Mouse (Mus musculus) MEL (cell line): ENCODE measurements around the gene Trp53i13. TPM values are rescaled to one million over a fixed set of nuclear protein-coding genes. Genes with fewer than 3 reads are reported as not detected.

Experiments used
- DNase-seq: peaks from one replicate; pipeline ENCODE4 v3.0.0; 2011; ENCODE audit warnings: low read depth, low spot score
- H3K27ac ChIP-seq: 2 replicates; pipeline ENCODE4 v1.5.1; 2012; ENCODE audit warnings: low read depth, mild to moderate bottlenecking, control low read depth, low read length, moderate library complexity; ENCODE audit not compliant: control insufficient read depth
- H3K27me3 ChIP-seq, 2 experiments: fragments of 150-350 bp in 1 of 2; sonication (generic) in 1 of 2; 2 replicates each; pipeline ENCODE4 v1.6.1; 2012; ENCODE audit warnings: low read length in 2 of 2, mild to moderate bottlenecking in 2 of 2, improper control_type of control experiment in 1 of 2, moderate library complexity in 1 of 2; ENCODE audit not compliant: insufficient read depth in 2 of 2, control insufficient read depth in 1 of 2
- H3K36me3 ChIP-seq, 2 experiments: 2 replicates each; pipeline ENCODE4 v1.6.1; 2012 to 2014; ENCODE audit warnings: low read length in 2 of 2, improper control_type of control experiment in 1 of 2, inconsistent platforms in 1 of 2, mild to moderate bottlenecking in 1 of 2; ENCODE audit not compliant: insufficient read depth in 2 of 2, control insufficient read depth in 1 of 2
- H3K4me1 ChIP-seq, 2 experiments: fragments of 150-350 bp in 1 of 2; sonication (generic) in 1 of 2; 2 replicates each; pipeline ENCODE4 v1.6.1; 2012; ENCODE audit warnings: low read length in 2 of 2, improper control_type of control experiment in 1 of 2, mild to moderate bottlenecking in 1 of 2; ENCODE audit not compliant: insufficient read depth in 2 of 2, control insufficient read depth in 1 of 2
- H3K4me3 ChIP-seq, 2 experiments: fragments of 150-350 bp in 1 of 2; sonication (generic) in 1 of 2; 2 replicates each; pipeline ENCODE4 v1.5.1; 2012; ENCODE audit warnings: low read depth in 2 of 2, low read length in 2 of 2, mild to moderate bottlenecking in 2 of 2, moderate library complexity in 2 of 2, control low read depth in 1 of 2, improper control_type of control experiment in 1 of 2; ENCODE audit not compliant: control insufficient read depth in 1 of 2, insufficient read depth in 1 of 2
- H3K79me2 ChIP-seq: 2 replicates; pipeline ENCODE4 v1.6.1; 2012; ENCODE audit warnings: mild to moderate bottlenecking, low read length, moderate library complexity; ENCODE audit not compliant: control insufficient read depth, poor library complexity, insufficient read depth
- H3K9ac ChIP-seq: 2 replicates; pipeline ENCODE4 v1.6.1; 2012; ENCODE audit warnings: low read depth, mild to moderate bottlenecking, control low read depth, low read length, moderate library complexity; ENCODE audit not compliant: control insufficient read depth, poor library complexity, severe bottlenecking
- H3K9me3 ChIP-seq: fragments of 150-350 bp; sonication (generic); replicated peaks from 2 replicates; pipeline ENCODE4 v1.6.1; 2012; ENCODE audit warnings: mild to moderate bottlenecking, low read length, improper control_type of control experiment, moderate library complexity; ENCODE audit not compliant: insufficient read depth
- CHD1 ChIP-seq: IDR thresholded peaks from 2 replicates; pipeline ENCODE4 v1.6.1; 2012; ENCODE audit warnings: low read depth, mild to moderate bottlenecking, inconsistent platforms, low read length, improper control_type of control experiment
- CTCF ChIP-seq, 3 experiments: IDR thresholded peaks in 2 of 3; conservative IDR thresholded peaks in 1 of 3; 2 replicates each; pipeline ENCODE4 v1.5.1; 2011 to 2012; ENCODE audit warnings: low read length in 3 of 3, low read depth in 2 of 3, mild to moderate bottlenecking in 2 of 3, improper control_type of control experiment in 1 of 3, inconsistent platforms in 1 of 3, mixed read lengths in 1 of 3, moderate library complexity in 1 of 3; ENCODE audit not compliant: control insufficient read depth in 1 of 3, insufficient read depth in 1 of 3, poor library complexity in 1 of 3, severe bottlenecking in 1 of 3
- EP300 ChIP-seq, 2 experiments: IDR thresholded peaks; 2 replicates each; pipeline ENCODE4 v1.6.1; 2011; ENCODE audit warnings: improper control_type of control experiment in 2 of 2, low read length in 2 of 2, low read depth in 1 of 2, mild to moderate bottlenecking in 1 of 2
- ETS1 ChIP-seq: IDR thresholded peaks from 2 replicates; pipeline ENCODE4 v1.6.1; 2012; ENCODE audit warnings: low read depth, mild to moderate bottlenecking, inconsistent platforms, low read length, improper control_type of control experiment, moderate library complexity
- GABPA ChIP-seq: IDR thresholded peaks from 2 replicates; pipeline ENCODE4 v1.6.1; 2012; ENCODE audit warnings: low read depth, mild to moderate bottlenecking, inconsistent platforms, low read length, improper control_type of control experiment, moderate library complexity
- GATA1 ChIP-seq: IDR thresholded peaks from 2 replicates; pipeline ENCODE4 v1.6.1; 2011; ENCODE audit warnings: low read depth, low read length, improper control_type of control experiment
- HCFC1 ChIP-seq: IDR thresholded peaks from 2 replicates; pipeline ENCODE4 v1.6.1; 2012; ENCODE audit warnings: low read depth, mild to moderate bottlenecking, inconsistent platforms, low read length, improper control_type of control experiment, moderate library complexity
- JUND ChIP-seq: IDR thresholded peaks from 2 replicates; pipeline ENCODE4 v1.6.1; 2011; ENCODE audit warnings: low read depth, mild to moderate bottlenecking, improper control_type of control experiment, low read length
- KAT2A ChIP-seq: conservative IDR thresholded peaks from 2 replicates; pipeline ENCODE4 v1.6.1; 2012; ENCODE audit warnings: low read depth, low read length, improper control_type of control experiment, inconsistent platforms
- MXI1 ChIP-seq: IDR thresholded peaks from 2 replicates; pipeline ENCODE4 v1.6.1; 2011; ENCODE audit warnings: mild to moderate bottlenecking, low read depth, low read length, improper control_type of control experiment
- MYB ChIP-seq: IDR thresholded peaks from 2 replicates; pipeline ENCODE4 v1.6.1; 2011; ENCODE audit warnings: mild to moderate bottlenecking, low read depth, low read length, improper control_type of control experiment
- MYC ChIP-seq: IDR thresholded peaks from 2 replicates; pipeline ENCODE4 v1.6.1; 2011; ENCODE audit warnings: low read depth, mild to moderate bottlenecking, low read length, improper control_type of control experiment, moderate library complexity
- NELFE ChIP-seq: IDR thresholded peaks from 2 replicates; pipeline ENCODE4 v1.6.1; 2011; ENCODE audit warnings: low read depth, low read length, improper control_type of control experiment
- NRF1 ChIP-seq: IDR thresholded peaks from 2 replicates; pipeline ENCODE4 v1.6.1; 2014; ENCODE audit warnings: low read depth, mild to moderate bottlenecking, inconsistent platforms, low read length, improper control_type of control experiment, moderate library complexity; ENCODE audit not compliant: poor library complexity, insufficient read depth, severe bottlenecking
- POLR2A ChIP-seq, 2 experiments: IDR thresholded peaks; 2 replicates each; pipeline ENCODE4 v1.6.1; 2011 to 2012; ENCODE audit warnings: low read length in 2 of 2, mild to moderate bottlenecking in 2 of 2, control low read depth in 1 of 2, improper control_type of control experiment in 1 of 2, low read depth in 1 of 2, moderate library complexity in 1 of 2; ENCODE audit not compliant: control insufficient read depth in 1 of 2, insufficient read depth in 1 of 2, poor library complexity in 1 of 2
- POLR2AphosphoS5 ChIP-seq: IDR thresholded peaks from 2 replicates; pipeline ENCODE4 v1.6.1; 2012; ENCODE audit warnings: low read depth, borderline replicate concordance, mild to moderate bottlenecking, inconsistent platforms, low read length, moderate library complexity, mixed read lengths
- SIN3A ChIP-seq: IDR thresholded peaks from 2 replicates; pipeline ENCODE4 v1.6.1; 2012; ENCODE audit warnings: low read length, improper control_type of control experiment, inconsistent platforms
- SMC3 ChIP-seq: IDR thresholded peaks from 2 replicates; pipeline ENCODE4 v1.6.1; 2011; ENCODE audit warnings: low read depth, low read length, improper control_type of control experiment
- TAL1 ChIP-seq: IDR thresholded peaks from 2 replicates; pipeline ENCODE4 v1.6.1; 2012; ENCODE audit warnings: mild to moderate bottlenecking, inconsistent platforms, low read length, moderate library complexity, mixed read lengths
- TBP ChIP-seq: IDR thresholded peaks from 2 replicates; pipeline ENCODE4 v1.8.0; 2011; ENCODE audit warnings: low read depth, low read length, improper control_type of control experiment
- TCF12 ChIP-seq: IDR thresholded peaks from 2 replicates; pipeline ENCODE4 v1.6.1; 2014; ENCODE audit warnings: low read depth, mild to moderate bottlenecking, inconsistent platforms, low read length, improper control_type of control experiment, moderate library complexity
- USF2 ChIP-seq, 2 experiments: IDR thresholded peaks; 2 replicates each; pipeline ENCODE4 v1.6.1; 2011 to 2012; ENCODE audit warnings: improper control_type of control experiment in 2 of 2, low read length in 2 of 2, borderline replicate concordance in 1 of 2, inconsistent platforms in 1 of 2, low read depth in 1 of 2, mild to moderate bottlenecking in 1 of 2; ENCODE audit not compliant: insufficient read depth in 1 of 2
- ZC3H11A ChIP-seq: IDR thresholded peaks from 2 replicates; pipeline ENCODE4 v1.6.1; 2012; ENCODE audit warnings: low read depth, mild to moderate bottlenecking, inconsistent platforms, low read length, improper control_type of control experiment
- ZKSCAN1 ChIP-seq: IDR thresholded peaks from 2 replicates; pipeline ENCODE4 v1.6.1; 2012; ENCODE audit warnings: low read depth, mild to moderate bottlenecking, inconsistent platforms, low read length, improper control_type of control experiment, moderate library complexity
- ZMIZ1 ChIP-seq: IDR thresholded peaks from 2 replicates; pipeline ENCODE4 v1.6.1; 2012; ENCODE audit warnings: low read depth, mild to moderate bottlenecking, inconsistent platforms, low read length, improper control_type of control experiment, moderate library complexity
- polyA plus RNA-seq, 2 experiments: library from polyadenylated mRNA; stranded (reverse) in 1 of 2; unstranded in 1 of 2; fragments of >175 nt in 1 of 2; fragments of >200 nt in 1 of 2; gene quantifications; 2 replicates each; pipeline versions ENCODE4 v1.2.1 to v1.2.4; 2012; ENCODE audit warnings: low replicate concordance in 2 of 2, low read depth in 1 of 2; ENCODE audit not compliant: insufficient read length in 2 of 2, insufficient read depth in 1 of 2, missing spikeins in 1 of 2
- total RNA-seq: library from RNA; depleted of rRNA; stranded (reverse); fragments of 300-350 nt; gene quantifications from 2 replicates; pipeline ENCODE4 v1.2.3, GENCODE M21; 2012

Gene Trp53i13
- total and polyA plus RNA-seq, 3 experiments, result 6.0 to 12.3 TPM; not detected in 1

- no peak for DNase-seq
- H3K9me3 ChIP-seq, result no peaks in the 10 kb centered on the region
- no peak overlapping the region for H3K9ac ChIP-seq
- H3K36me3 ChIP-seq, result peaks cover 1 to 5% of the 10 kb centered on the region in 2 experiments; a peak in 2 of 4 replicates
- TF ChIP-seq HCFC1 (no peak), ZC3H11A (no peak), SMC3 (no peak), NRF1 (no peak), SIN3A (no peak), USF2 (IDR thresholded peaks at IDR 0.05; ENCODE audit: borderline replicate concordance in 1 of 2, insufficient read depth in 1 of 2, low read depth in 1 of 2, low read length in 2 of 2) (no peak), TBP (no peak), GABPA (no peak), GATA1 (no peak), KAT2A (no peak), NELFE (no peak), POLR2AphosphoS5 (no peak), TAL1 (no peak), MXI1 (no peak), EP300 (IDR thresholded peaks at IDR 0.05; ENCODE audit: low read depth in 1 of 2, low read length in 2 of 2) (no peak), CTCF (IDR thresholded peaks at IDR 0.05 in 2 of 3, conservative IDR thresholded peaks at IDR 0.05 in 1 of 3; ENCODE audit: control insufficient read depth in 1 of 3, insufficient read depth in 1 of 3, low read depth in 2 of 3, low read length in 3 of 3, poor library complexity in 1 of 3, severe bottlenecking in 1 of 3) (no peak), ETS1 (no peak), ZKSCAN1 (no peak), JUND (no peak)
- H3K79me2 ChIP-seq, result peaks cover 36% of the 10 kb centered on the region
- no peaks in the 10 kb centered on the region for H3K27me3 ChIP-seq
- no peak overlapping the region for H3K4me3 ChIP-seq
- peaks cover 0 to 7% of the 10 kb centered on the region in 2 experiments; a peak in 2 of 4 replicates for H3K4me1 ChIP-seq
- H3K27ac ChIP-seq, result no peak overlapping the region
These were observed 16.4 kb downstream of the Trp53i13 start for GRCm38 (mm10) chr11:77499354-77499753.

GRCm38 (mm10) chr11:77498261-77499139 lies 17.3 kb downstream of the Trp53i13 start:
- no peak for DNase-seq
- Histone ChIP-seq H3K4me3 (no peak overlapping the region), H3K27me3 (no peaks in the 10 kb centered on the region), H3K9ac (no peak overlapping the region), H3K4me1 (peaks cover 0 to 9% of the 10 kb centered on the region in 2 experiments; a peak in 2 of 4 replicates), H3K9me3 (no peaks in the 10 kb centered on the region), H3K27ac (no peak overlapping the region), H3K36me3 (peaks cover 1 to 5% of the 10 kb centered on the region in 2 experiments; a peak in 2 of 4 replicates), H3K79me2 (peaks cover 45% of the 10 kb centered on the region)
- TF ChIP-seq CHD1 (no peak), TCF12 (no peak), USF2 (IDR thresholded peaks at IDR 0.05; ENCODE audit: borderline replicate concordance in 1 of 2, insufficient read depth in 1 of 2, low read depth in 1 of 2, low read length in 2 of 2) (no peak), POLR2A (IDR thresholded peaks at IDR 0.05; ENCODE audit: control insufficient read depth in 1 of 2, insufficient read depth in 1 of 2, low read depth in 1 of 2, low read length in 2 of 2, poor library complexity in 1 of 2) (no peak), ETS1 (no peak), JUND (no peak), ZMIZ1 (no peak), MYC (no peak), MYB (no peak)
